Comparison of ENCODE assay signal across 8 mouse cellular contexts in genomic region chr15:89149271-89150040, GRCm38 (mm10). TPM values are rescaled to one million over a fixed set of nuclear protein-coding genes. Genes with fewer than 3 reads are reported as not detected.
A peak's percentile ranks its signal among the peaks of the same experiment; 100 is the strongest.
DNase-seq lines count a peak whose midpoint lies in the region; ATAC-seq and TF ChIP-seq lines count a peak whose summit lies in the region.

TSS of gene Mapk11 (minus strand) at chr15:89149628.

- peak; percentile 52 for ATAC-seq in common myeloid progenitor, adult 5-6 weeks (replicated peaks; ENCODE audit: low read depth, poor library complexity, severe bottlenecking)
- peak; percentile 54 for ATAC-seq in heart, embryonic 14.5 days (ENCODE audit: insufficient number of reproducible peaks, insufficient read depth, low FRiP score, low read depth)
- no peak for ATAC-seq in monocyte, adult 5-6 weeks (replicated peaks; ENCODE audit: insufficient number of reproducible peaks, low FRiP score, low TSS enrichment, poor library complexity, severe bottlenecking)

- H3K4me1 ChIP-seq in heart, embryonic 14.5 days (ENCODE audit: control insufficient read depth in 2 of 2, insufficient read depth in 2 of 2, low read length in 2 of 2) = peaks cover 9 to 19% of the 10 kb centered on the region in 2 experiments
- H3K4me1 ChIP-seq in lung, adult 2 months (ENCODE audit: control insufficient read depth, insufficient read depth, low read length) = peaks cover 3% of the 10 kb centered on the region
- peaks cover 31% of the 10 kb centered on the region for H3K4me1 ChIP-seq in olfactory bulb, adult 2 months (ENCODE audit: control insufficient read depth, insufficient read depth, low read length)

- peaks cover 48% of the 10 kb centered on the region for H3K27me3 ChIP-seq in heart, embryonic 14.5 days (ENCODE audit: control insufficient read depth, insufficient read depth, low read length)

- H3K36me3 ChIP-seq in heart, embryonic 14.5 days (ENCODE audit: control insufficient read depth, insufficient read depth, low read length) = peaks cover 12% of the 10 kb centered on the region

- H3K9me3 ChIP-seq in heart, embryonic 14.5 days (ENCODE audit: control insufficient read depth, low read length) = no peaks in the 10 kb centered on the region

- peak within 1 kb of the TSS; percentile 61 to 70 for H3K4me3 ChIP-seq in heart, embryonic 14.5 days (ENCODE audit: control insufficient read depth in 1 of 2, insufficient read depth in 1 of 2, low read depth in 1 of 2, low read length in 2 of 2)
- peak within 1 kb of the TSS; percentile 53 for H3K4me3 ChIP-seq in lung, adult 2 months (replicated peaks; ENCODE audit: extremely low read depth, low read depth, low read length)
- peak within 1 kb of the TSS; percentile 81 for H3K4me3 ChIP-seq in olfactory bulb, adult 2 months (ENCODE audit: insufficient read depth, low read depth, low read length)

- TF ChIP-seq CTCF in lung, adult 2 months (IDR thresholded peaks at IDR 0.05; ENCODE audit: insufficient read depth, low read length) = no peak
- no peak for TF ChIP-seq CTCF in olfactory bulb, adult 2 months (IDR thresholded peaks at IDR 0.05; ENCODE audit: insufficient read depth, low read depth, low read length)

- no peak within 1 kb of the TSS for H3K27ac ChIP-seq in heart, embryonic 14.5 days (replicated peaks in 1 of 2; ENCODE audit: control insufficient read depth in 1 of 2, insufficient read depth in 1 of 2, low read depth in 2 of 2, low read length in 2 of 2)
- no peak within 1 kb of the TSS for H3K27ac ChIP-seq in olfactory bulb, adult 2 months (ENCODE audit: insufficient read depth, low read depth, low read length)

- no peak for DNase-seq in layer of hippocampus, adult 18-20 months (ENCODE audit: low spot score in 2 of 2)
- no peak for DNase-seq in layer of hippocampus, adult 9-10 months (ENCODE audit: low spot score)
- peak; percentile 68 for DNase-seq in kidney, postnatal 14 days
- DNase-seq in lung, adult 2 months = peak; percentile 26

- peak within 1 kb of the TSS; percentile 76 for H3K9ac ChIP-seq in heart, embryonic 14.5 days (ENCODE audit: low read length)

- H3K4me2 ChIP-seq in heart, embryonic 14.5 days (ENCODE audit: low read length) = peak within 1 kb of the TSS; percentile 96

- 0 out of 2 replicates have a peak, but pooled peaks have one; percentile 13 for TF ChIP-seq POLR2A in lung, adult 2 months (IDR thresholded peaks at IDR 0.05; ENCODE audit: borderline replicate concordance, extremely low read depth, low read depth, low read length)
- 0 out of 2 replicates have a peak, but pooled peaks have one; percentile 11 for TF ChIP-seq POLR2A in olfactory bulb, adult 2 months (IDR thresholded peaks at IDR 0.05; ENCODE audit: insufficient read depth, low read depth, low read length)

- under 1% methylated on average over 48 of the region's 61 CpGs for WGBS in heart, embryonic 14.5 days
- WGBS in lung, adult 2 months = under 1% methylated on average over 58 of the region's 61 CpGs
- WGBS in olfactory bulb, adult 2 months = under 1% methylated on average over 60 of the region's 61 CpGs

RNA-seq across cellular contexts. Expression of gene Mapk11, which starts in this region (rescaled TPM):
- total RNA-seq in layer of hippocampus, adult 18-20 months (2021) = 10 to 100 TPM; 19.2 to 21.2 TPM
- total RNA-seq in common myeloid progenitor, adult 5-6 weeks (2017) = 0.50 and 0.73 TPM in 2 replicates
- polyA plus RNA-seq in heart, embryonic 14.5 days (2014; fragmentation: Nextera tagmentation; extraction: Ambion mirVana) = 2.5 and 3.2 TPM in 2 replicates
- 13.7 and 14.0 TPM in 2 replicates for polyA plus RNA-seq in lung, adult 2 months (2012; rRNA removed)
- polyA plus RNA-seq in olfactory bulb, adult 2 months (2012; ENCODE audit: insufficient read depth, insufficient read length, low replicate concordance, missing spikeins) = not detected in 2 replicates
- 4.5 to 6.6 TPM (median 4.6 TPM) in 3 replicates for total RNA-seq in monocyte, adult 5-6 weeks (2017)

Comparison
In these comparisons a context has a peak if more than half of its experiments do, and no peak if none do; other contexts are left out.
1. Peak in ATAC-seq in common myeloid progenitor, adult 5-6 weeks; RNA of the gene not detected or under 1 TPM.
2. DNase-seq: peak in kidney, postnatal 14 days (single experiment) and lung, adult 2 months (single experiment); none in layer of hippocampus, adult 18-20 months (0 of 2) and layer of hippocampus, adult 9-10 months (single experiment).
3. Peak in every context shown above with its lines, with median percentiles within 50 percentile points of each other: H3K4me3 ChIP-seq.